Mouse (Mus musculus) liver, postnatal 0 days (tissue): ENCODE data around the gene Elp4.

Experiments
- CTCF ChIP-seq: sonication (generic); IDR thresholded peaks from 2 replicates; pipeline ENCODE4 v1.5.1; 2016; ENCODE audit warnings: antibody characterized with exemption, low read depth
- EP300 ChIP-seq: IDR thresholded peaks from 2 replicates; pipeline ENCODE4 v1.6.1; 2016; ENCODE audit warnings: antibody characterized with exemption, low read depth, mild to moderate bottlenecking

- TF ChIP-seq CTCF (no peak), EP300 (no peak)
Observed at GRCm38 (mm10) chr2:105656456-105656855, 247.9 kb downstream of the Elp4 start.
